Mouse (Mus musculus) C2C12 (cell line): ENCODE data around the gene Lcorl.

ENCODE experiments used
- CTCF ChIP-seq: IDR thresholded peaks from one replicate; pipeline ENCODE4 v1.5.1; 2011; ENCODE audit not compliant: control insufficient read depth, insufficient read depth, insufficient read length
- MAX ChIP-seq: IDR thresholded peaks from one replicate; pipeline ENCODE4 v1.6.1; 2011; ENCODE audit warnings: mild to moderate bottlenecking, control low read depth
- MYOG ChIP-seq: IDR thresholded peaks from one replicate; pipeline ENCODE4 v1.6.1; 2011; ENCODE audit not compliant: control insufficient read depth, insufficient read length; ENCODE audit errors: extremely low read depth

DNA sequence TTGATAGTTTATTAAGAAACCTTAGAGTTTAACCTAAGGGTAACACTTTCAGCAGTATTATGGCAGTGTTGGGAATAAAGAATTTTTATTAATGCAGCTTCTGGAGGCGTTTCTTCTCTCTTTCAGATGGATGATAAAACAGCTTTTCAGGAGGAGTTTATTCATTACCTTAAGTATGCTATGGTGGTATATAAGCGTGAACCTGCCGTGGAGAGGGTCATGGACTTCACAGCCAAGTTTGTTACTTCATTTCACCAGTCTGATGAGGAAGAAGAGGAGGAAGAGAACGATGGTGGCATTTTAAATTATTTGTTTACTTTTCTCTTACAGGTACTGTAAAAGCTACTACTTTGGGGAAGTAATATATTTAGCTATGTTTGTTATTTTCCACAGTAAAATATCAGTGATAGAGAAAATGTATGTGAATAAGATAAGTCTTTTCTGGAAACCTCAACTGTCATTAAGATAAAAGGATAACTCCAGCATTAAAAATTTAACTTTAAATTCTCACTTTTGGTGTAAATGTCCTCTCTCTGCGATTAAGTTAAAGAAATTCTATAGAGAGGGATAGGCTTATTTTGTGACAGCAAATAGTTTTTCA, 186.4 kb downstream of the Lcorl start:
- TF ChIP-seq CTCF (no peak), MYOG (no peak), MAX (no peak)
